Mouse (Mus musculus) kidney, postnatal 0 days (tissue): Measurements from ENCODE around the gene Adam15. TPM values are rescaled to one million over a fixed set of nuclear protein-coding genes. Genes with fewer than 3 reads are reported as not detected.

Source experiments
- ATAC-seq: fragments of 200-750 bp; cut with Nextera tagmentation; replicated peaks from 2 replicates; pipeline ENCODE4 v1.8.0; 2017; ENCODE audit warnings: low read depth, moderate number of reproducible peaks, moderate TSS enrichment, moderate library complexity; ENCODE audit not compliant: low FRiP score
- DNase-seq: peaks from one replicate; pipeline ENCODE4 v3.0.0-alpha.2; 2016; ENCODE audit warnings: low spot score
- H3K27ac ChIP-seq: fragments of 300-500 bp; sonication (generic); 2 replicates; pipeline ENCODE4 v1.5.1; 2014; ENCODE audit warnings: mild to moderate bottlenecking
- H3K27me3 ChIP-seq: fragments of 300-500 bp; sonication (generic); 2 replicates; pipeline ENCODE4 v1.6.1; 2014; ENCODE audit warnings: low read length, mixed read lengths; ENCODE audit not compliant: insufficient read depth
- H3K36me3 ChIP-seq: fragments of 300-500 bp; sonication (generic); 2 replicates; pipeline ENCODE4 v1.6.1; 2014; ENCODE audit warnings: low read length, mixed read lengths; ENCODE audit not compliant: insufficient read depth
- H3K4me1 ChIP-seq: fragments of 300-500 bp; sonication (generic); replicated peaks from 2 replicates; pipeline ENCODE4 v1.6.1; 2014; ENCODE audit warnings: antibody characterized with exemption, low read length, mixed read lengths; ENCODE audit not compliant: insufficient read depth
- H3K4me2 ChIP-seq: fragments of 300-500 bp; sonication (generic); 2 replicates; pipeline ENCODE4 v1.6.1; 2014; ENCODE audit warnings: mild to moderate bottlenecking, low read length, moderate library complexity, mixed read lengths
- H3K4me3 ChIP-seq: fragments of 300-500 bp; sonication (generic); replicated peaks from 2 replicates; pipeline ENCODE4 v1.5.1; 2014; ENCODE audit warnings: low read depth, low read length
- H3K9ac ChIP-seq: fragments of 300-500 bp; sonication (generic); 2 replicates; pipeline ENCODE4 v1.6.1; 2014; ENCODE audit warnings: low read depth, low read length
- H3K9me3 ChIP-seq: fragments of 300-500 bp; sonication (generic); replicated peaks from 2 replicates; pipeline ENCODE4 v1.6.1; 2016; ENCODE audit warnings: low read length, inconsistent platforms, mixed read lengths
- CTCF ChIP-seq: IDR thresholded peaks from 2 replicates; pipeline ENCODE4 v1.5.1; 2016; ENCODE audit warnings: antibody characterized with exemption, low read depth, mild to moderate bottlenecking, moderate library complexity
- WGBS: fragments of 180-500 bp; shearing (Covaris S2); extraction: QIAGEN DNeasy Blood & Tissue Kit; methylation state at CpG from one replicate; pipeline ENCODE4 v1.1.7; 2014; 5-methylcytosine and 5-hydroxymethylcytosine counted together
- polyA plus RNA-seq: library from polyadenylated mRNA; unstranded; fragments of >200 nt; fragmentation: Nextera tagmentation; extraction: Ambion mirVana; gene quantifications from 2 replicates; pipeline ENCODE4 v1.2.1, GENCODE M21; 2015

Gene Adam15
- polyA plus RNA-seq, 1 experiment from 2014 or later: 85.4 TPM

DNA sequence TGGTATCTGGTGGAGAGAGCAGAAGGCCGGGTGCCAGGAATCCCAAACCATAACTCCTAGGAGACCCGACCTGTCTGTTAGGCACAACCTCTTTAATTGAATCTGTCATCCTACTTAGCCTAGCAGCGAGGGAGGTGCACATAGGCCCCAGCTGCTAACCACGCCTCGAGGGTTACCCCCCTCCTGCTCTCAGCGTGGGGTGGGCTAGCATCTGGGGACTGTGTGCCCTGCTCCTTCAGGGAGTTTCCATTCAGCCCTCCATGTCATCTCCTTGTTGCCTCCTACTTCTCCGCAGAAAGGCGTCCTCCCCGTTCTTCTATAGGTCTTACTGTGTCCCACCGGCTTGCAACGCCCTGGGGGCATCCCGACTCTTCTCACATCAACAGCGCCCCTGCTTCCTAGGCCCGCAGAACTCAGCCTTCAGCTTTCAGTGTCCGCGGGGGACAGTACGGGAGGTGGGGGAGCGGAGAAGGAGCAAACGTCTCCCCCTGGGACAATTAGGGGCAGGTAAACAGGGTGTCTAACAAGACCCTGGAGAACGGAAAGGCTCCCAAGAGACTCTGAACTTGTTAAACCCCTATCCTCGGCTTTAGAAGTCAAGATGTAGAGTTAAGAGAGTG lies 30.7 kb downstream of the Adam15 start:
- H3K27me3 ChIP-seq: peaks cover 17% of the 10 kb centered on the region; the same call in 1 of the 2 replicates
- H3K9ac ChIP-seq: peak overlapping the region; percentile 18; the same call in 1 of the 2 replicates

DNA sequence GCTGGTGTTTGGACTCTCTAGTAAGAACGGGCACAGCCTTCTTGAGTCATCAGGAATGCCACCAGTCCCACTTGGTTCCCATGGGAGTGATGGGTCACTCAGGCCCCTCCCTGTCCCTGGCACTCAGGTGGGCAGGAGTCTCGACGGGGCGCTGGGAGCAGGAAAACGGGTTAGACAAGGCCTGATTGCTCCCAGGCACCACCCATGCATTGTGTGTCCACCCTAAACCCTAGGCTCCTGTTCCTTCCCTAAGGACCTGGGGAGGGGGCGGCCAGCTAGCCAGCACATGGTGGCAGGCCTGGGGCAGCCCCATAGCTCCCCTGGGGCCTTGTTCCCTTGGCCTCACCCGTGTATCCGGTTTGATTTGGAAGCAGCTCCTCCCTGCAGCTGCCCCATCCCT lies 31.5 kb downstream of the Adam15 start:
- H3K4me1 ChIP-seq: peaks cover 48% of the 10 kb centered on the region
- WGBS: 70% methylated on average over 8 of the region's 8 CpGs
- peaks cover 17% of the 10 kb centered on the region; the same call in 1 of the 2 replicates for H3K27me3 ChIP-seq

More for the DNA sequence above, 30.7 kb downstream of the Adam15 start:
- Histone ChIP-seq H3K36me3 (no peaks in the 10 kb centered on the region), H3K9me3 (no peaks in the 10 kb centered on the region), H3K27ac (no peak overlapping the region), H3K4me2 (peak overlapping the region; percentile 94), H3K4me1 (peaks cover 48% of the 10 kb centered on the region), H3K4me3 (peak overlapping the region; percentile 46)
- ATAC-seq (no peak), DNase-seq (no peak)
- 21% methylated on average over 21 of the region's 21 CpGs for WGBS
- no peak for TF ChIP-seq CTCF

GRCm38 (mm10) chr3:89317246-89317645 lies 32.5 kb downstream of the Adam15 start:
- Histone ChIP-seq H3K36me3 (no peaks in the 10 kb centered on the region), H3K27me3 (peaks cover 17% of the 10 kb centered on the region; the same call in 1 of the 2 replicates), H3K9me3 (no peaks in the 10 kb centered on the region), H3K4me2 (no peak overlapping the region), H3K9ac (no peak overlapping the region), H3K27ac (no peak overlapping the region), H3K4me3 (no peak overlapping the region), H3K4me1 (peaks cover 48% of the 10 kb centered on the region)
- 59% methylated on average over 6 of the region's 6 CpGs for WGBS
- no peak for ATAC-seq
- no peak for TF ChIP-seq CTCF
- DNase-seq: no peak

More for the DNA sequence above, 31.5 kb downstream of the Adam15 start:
- Histone ChIP-seq H3K9me3 (no peaks in the 10 kb centered on the region), H3K9ac (no peak overlapping the region), H3K4me3 (no peak overlapping the region), H3K36me3 (no peaks in the 10 kb centered on the region), H3K27ac (no peak overlapping the region), H3K4me2 (no peak overlapping the region)
- TF ChIP-seq CTCF: no peak
- no peak for DNase-seq
- no peak for ATAC-seq

DNA sequence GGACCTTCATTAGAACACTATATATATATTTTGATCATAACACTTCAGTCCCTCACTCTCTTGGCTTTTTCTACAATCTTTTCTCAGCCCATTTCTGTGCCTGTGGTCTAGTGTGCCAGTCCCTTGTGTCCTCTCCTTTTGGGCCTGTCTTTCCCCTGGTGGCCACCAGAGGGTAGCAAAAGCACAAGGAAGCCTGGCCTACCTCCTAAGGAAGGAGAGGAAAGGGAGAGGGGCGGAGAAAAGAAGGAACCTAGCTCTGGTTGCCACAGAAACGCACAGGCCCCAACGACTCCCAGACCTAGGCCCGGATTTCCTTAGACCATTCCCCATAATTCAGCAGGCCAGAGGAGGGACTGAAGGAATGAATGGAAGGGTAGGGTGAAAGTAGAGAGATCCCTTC lies 33.0 kb downstream of the Adam15 start:
- Histone ChIP-seq H3K9ac (no peak overlapping the region), H3K4me2 (peak overlapping the region; percentile 62; the same call in 1 of the 2 replicates), H3K27me3 (peaks cover 17% of the 10 kb centered on the region; the same call in 1 of the 2 replicates), H3K4me3 (no peak overlapping the region), H3K4me1 (peaks cover 45% of the 10 kb centered on the region), H3K36me3 (no peaks in the 10 kb centered on the region), H3K9me3 (no peaks in the 10 kb centered on the region), H3K27ac (no peak overlapping the region)
- peak; percentile 96 for TF ChIP-seq CTCF
- ATAC-seq (no peak), DNase-seq (peak; percentile 96)
- 0% methylated on average over 4 of the region's 4 CpGs for WGBS

DNA sequence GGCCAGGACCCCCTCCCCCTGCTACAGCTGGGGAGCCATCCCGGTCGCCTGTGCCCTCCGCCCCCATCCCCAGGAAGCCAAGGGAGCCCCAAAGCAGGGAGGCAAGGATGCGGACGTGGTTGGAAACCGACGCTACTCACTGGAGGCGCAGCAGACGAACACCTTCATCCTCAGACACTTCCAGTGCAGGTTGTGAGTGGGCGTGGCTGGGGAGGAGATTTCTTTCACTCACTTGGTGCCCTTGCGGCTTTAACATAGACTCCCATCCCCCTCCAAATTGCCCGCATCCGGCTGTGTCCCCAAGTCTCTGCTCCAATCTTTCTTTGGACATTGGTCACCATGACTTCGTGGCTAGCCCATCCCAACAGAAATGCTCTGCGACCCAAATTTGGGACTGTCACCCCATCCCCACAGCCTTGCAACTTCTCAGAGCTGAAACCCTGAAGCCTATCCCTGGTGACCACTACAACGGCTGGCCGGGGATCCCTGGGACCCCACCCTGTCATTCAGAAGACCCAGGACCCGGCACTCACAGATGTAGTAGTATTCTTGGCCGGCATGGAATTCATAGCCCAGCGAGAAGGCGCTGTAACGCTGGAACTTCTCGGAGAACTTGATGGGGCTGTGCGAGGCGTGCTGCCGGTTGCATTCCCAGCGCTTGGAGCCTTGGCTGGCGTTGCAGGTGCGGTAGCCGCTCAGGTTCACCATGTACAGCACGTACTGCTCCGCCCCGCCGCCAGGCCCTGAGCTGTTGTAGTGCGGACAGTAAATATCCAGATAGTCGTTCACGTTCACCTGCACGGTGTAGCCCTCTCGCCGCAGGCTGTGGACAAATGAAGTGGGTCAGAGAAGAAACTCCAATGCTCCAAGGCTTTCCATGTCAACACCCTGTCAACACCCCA lies 33.6 kb downstream of the Adam15 start:
- Histone ChIP-seq H3K4me2 (peak overlapping the region; percentile 62), H3K9ac (no peak overlapping the region), H3K27ac (no peak overlapping the region), H3K4me3 (peak overlapping the region; percentile 21), H3K9me3 (no peaks in the 10 kb centered on the region), H3K27me3 (peaks cover 14% of the 10 kb centered on the region; the same call in 1 of the 2 replicates), H3K4me1 (peaks cover 39% of the 10 kb centered on the region), H3K36me3 (no peaks in the 10 kb centered on the region)
- no peak for TF ChIP-seq CTCF
- ATAC-seq: no peak
- no peak for DNase-seq
- 14% methylated on average over 40 of the region's 40 CpGs for WGBS
